Mouse (Mus musculus) CH12.LX (cell line): ENCODE measurements around the gene Tomm40. TPM values are rescaled to one million over a fixed set of nuclear protein-coding genes. Genes with fewer than 3 reads are reported as not detected.

ENCODE experiments used
- DNase-seq: peaks from one replicate; pipeline ENCODE4 v3.0.0-alpha.2; 2013; ENCODE audit errors: extremely low read depth
- H3K27ac ChIP-seq: 2 replicates; pipeline ENCODE4 v1.5.1; 2012; ENCODE audit warnings: low read depth, mild to moderate bottlenecking, control low read depth, moderate library complexity; ENCODE audit not compliant: insufficient read depth
- H3K27me3 ChIP-seq: replicated peaks from 2 replicates; pipeline ENCODE3; 2012; ENCODE audit warnings: inconsistent platforms
- H3K36me3 ChIP-seq, 2 experiments: replicated peaks in 1 of 2; 2 replicates each; pipeline versions ENCODE3 to v1.6.1; 2012; ENCODE audit warnings: inconsistent platforms in 1 of 2, low read length in 1 of 2, mild to moderate bottlenecking in 1 of 2, mixed read lengths in 1 of 2, moderate library complexity in 1 of 2; ENCODE audit not compliant: control insufficient read depth in 1 of 2, insufficient read depth in 1 of 2
- H3K4me1 ChIP-seq, 2 experiments: 2 replicates each; pipeline ENCODE4 v1.6.1; 2012; ENCODE audit warnings: inconsistent platforms in 1 of 2, moderate library complexity in 1 of 2; ENCODE audit not compliant: insufficient read depth in 2 of 2, control insufficient read depth in 1 of 2
- H3K4me2 ChIP-seq: 2 replicates; pipeline ENCODE4 v1.6.1; 2012; ENCODE audit warnings: low read depth, mild to moderate bottlenecking, control low read depth; ENCODE audit not compliant: poor library complexity, insufficient read depth, severe bottlenecking
- H3K4me3 ChIP-seq, 3 experiments: fragments of 150-350 bp in 1 of 3; sonication (generic) in 1 of 3; replicated peaks in 1 of 3; 2 replicates each; pipeline versions ENCODE3 to v1.5.1; 2011 to 2012; ENCODE audit warnings: low read depth in 2 of 3, low read length in 2 of 3, mild to moderate bottlenecking in 2 of 3, moderate library complexity in 2 of 3, control low read depth in 1 of 3, improper control_type of control experiment in 1 of 3, inconsistent platforms in 1 of 3, mixed read lengths in 1 of 3; ENCODE audit not compliant: poor library complexity in 1 of 3
- H3K79me2 ChIP-seq: replicated peaks from 2 replicates; pipeline ENCODE4 v1.6.1; 2012; ENCODE audit warnings: mild to moderate bottlenecking, moderate library complexity; ENCODE audit not compliant: control insufficient read depth, poor library complexity, insufficient read depth, severe bottlenecking; ENCODE audit errors: extremely low read depth
- H3K9ac ChIP-seq: 2 replicates; pipeline ENCODE4 v1.6.1; 2012; ENCODE audit warnings: low read depth, mild to moderate bottlenecking, control low read depth, moderate library complexity; ENCODE audit not compliant: insufficient read depth
- H3K9me3 ChIP-seq: replicated peaks from 2 replicates; pipeline ENCODE3; 2012; ENCODE audit warnings: low read length, inconsistent platforms, mixed read lengths
- CHD2 ChIP-seq: IDR thresholded peaks from 2 replicates; pipeline ENCODE4 v1.6.1; 2011; ENCODE audit warnings: low read length, improper control_type of control experiment
- CTCF ChIP-seq, 2 experiments: IDR thresholded peaks in 1 of 2; conservative IDR thresholded peaks in 1 of 2; 2 replicates each; pipeline ENCODE4 v1.5.1; 2011 to 2012; ENCODE audit warnings: low read depth in 2 of 2, low read length in 2 of 2, improper control_type of control experiment in 1 of 2, inconsistent platforms in 1 of 2, mild to moderate bottlenecking in 1 of 2, moderate library complexity in 1 of 2
- EP300 ChIP-seq: IDR thresholded peaks from 2 replicates; pipeline ENCODE4 v1.6.1; 2011; ENCODE audit warnings: low read length, improper control_type of control experiment
- HCFC1 ChIP-seq: IDR thresholded peaks from 2 replicates; pipeline ENCODE4 v1.6.1; 2012; ENCODE audit warnings: low read depth, mild to moderate bottlenecking, inconsistent platforms, low read length, improper control_type of control experiment
- IRF4 ChIP-seq: IDR thresholded peaks from 2 replicates; pipeline ENCODE4 v1.6.1; 2014; ENCODE audit warnings: low read depth, mild to moderate bottlenecking, inconsistent platforms, low read length, improper control_type of control experiment
- JUND ChIP-seq: conservative IDR thresholded peaks from 2 replicates; pipeline ENCODE4 v1.6.1; 2011; ENCODE audit warnings: low read depth, low read length, improper control_type of control experiment
- KAT2A ChIP-seq: IDR thresholded peaks from 2 replicates; pipeline ENCODE4 v1.6.1; 2012; ENCODE audit warnings: low read length, improper control_type of control experiment, inconsistent platforms; ENCODE audit not compliant: insufficient replicate concordance
- MAZ ChIP-seq: IDR thresholded peaks from 2 replicates; pipeline ENCODE4 v1.6.1; 2012; ENCODE audit warnings: low read depth, mild to moderate bottlenecking, inconsistent platforms, low read length, improper control_type of control experiment, moderate library complexity
- MEF2A ChIP-seq: IDR thresholded peaks from 2 replicates; pipeline ENCODE4 v1.6.1; 2014; ENCODE audit warnings: low read depth, mild to moderate bottlenecking, inconsistent platforms, low read length, improper control_type of control experiment, borderline replicate concordance
- NELFE ChIP-seq: IDR thresholded peaks from 2 replicates; pipeline ENCODE4 v1.6.1; 2011; ENCODE audit warnings: low read depth, low read length, improper control_type of control experiment
- NRF1 ChIP-seq: IDR thresholded peaks from 2 replicates; pipeline ENCODE4 v1.6.1; 2014; ENCODE audit warnings: low read depth, mild to moderate bottlenecking, inconsistent platforms, low read length, improper control_type of control experiment, moderate library complexity
- PAX5 ChIP-seq: IDR thresholded peaks from 2 replicates; pipeline ENCODE4 v1.6.1; 2012; ENCODE audit warnings: low read length, inconsistent platforms, mixed read lengths
- POLR2A ChIP-seq: IDR thresholded peaks from 2 replicates; pipeline ENCODE4 v1.6.1; 2011; ENCODE audit warnings: low read depth, mild to moderate bottlenecking, improper control_type of control experiment, low read length
- POLR2AphosphoS2 ChIP-seq: IDR thresholded peaks from 2 replicates; pipeline ENCODE4 v1.6.1; 2011; ENCODE audit warnings: low read depth, low read length, improper control_type of control experiment
- RAD21 ChIP-seq: IDR thresholded peaks from 2 replicates; pipeline ENCODE4 v1.6.1; 2011; ENCODE audit warnings: low read depth, mild to moderate bottlenecking, low read length, improper control_type of control experiment, moderate library complexity
- TBP ChIP-seq: conservative IDR thresholded peaks from 2 replicates; pipeline ENCODE4 v1.6.1; 2011; ENCODE audit warnings: low read depth, low read length, improper control_type of control experiment
- USF2 ChIP-seq: conservative IDR thresholded peaks from 2 replicates; pipeline ENCODE4 v1.6.1; 2011; ENCODE audit warnings: low read depth, low read length, improper control_type of control experiment
- ZKSCAN1 ChIP-seq: IDR thresholded peaks from 2 replicates; pipeline ENCODE4 v1.6.1; 2012; ENCODE audit warnings: low read depth, inconsistent platforms, low read length, improper control_type of control experiment, borderline replicate concordance
- ZMIZ1 ChIP-seq: IDR thresholded peaks from 2 replicates; pipeline ENCODE4 v1.6.1; 2012; ENCODE audit warnings: low read depth, mild to moderate bottlenecking, inconsistent platforms, low read length, improper control_type of control experiment
- dilution Hi-C: fragments of 300-500 bp; cut with MboI; formaldehyde crosslinking; loops from 2 replicates; pipeline ENCODE4 v1.14.3; 2020; ENCODE audit warnings: low sequenced_read_pairs; ENCODE audit not compliant: extremely low pct_unique_long_range_greater_than_20kb, extremely low pct_ligation_motif_present
- in situ Hi-C: fragments of 300-500 bp; cut with MboI; formaldehyde crosslinking; loops from 3 replicates; pipeline ENCODE4 v1.14.3; 2019; ENCODE audit warnings: low sequenced_read_pairs, low pct_ligation_motif_present, low pct_unique_long_range_greater_than_20kb, mixed read lengths
- polyA plus RNA-seq: library from polyadenylated mRNA; unstranded; fragments of >175 nt; gene quantifications from 2 replicates; pipeline ENCODE4 v1.2.1, GENCODE M21; 2012; ENCODE audit warnings: low read depth; ENCODE audit not compliant: insufficient read length
- total RNA-seq, 2 experiments: library from RNA; depleted of rRNA; stranded (reverse); fragments of 300-350 nt in 1 of 2; fragments of >200 nt in 1 of 2; gene quantifications; 2 replicates each; pipeline ENCODE4 v1.2.3; 2012 to 2014

Tomm40 gene
- total and polyA plus RNA-seq, 3 experiments: 115 to 221 (median 179) TPM

GRCm38 (mm10) chr7:19682979-19683378 is 32.3 kb downstream of the Tomm40 start:
- H3K4me3 ChIP-seq: no peak overlapping the region
- peaks cover 2 to 18% of the 10 kb centered on the region in 2 experiments; a peak in 3 of 4 replicates for H3K4me1 ChIP-seq
- DNase-seq: no peak
- H3K27ac ChIP-seq: no peak overlapping the region
- H3K27me3 ChIP-seq: no peaks in the 10 kb centered on the region
- no peak for TF ChIP-seq TBP
- no peak for TF ChIP-seq USF2
- TF ChIP-seq ZKSCAN1: no peak
- TF ChIP-seq RAD21: no peak
- TF ChIP-seq IRF4: no peak
- no peak for TF ChIP-seq PAX5
- TF ChIP-seq NELFE: no peak
- no peak for TF ChIP-seq CHD2
- TF ChIP-seq, all 38 proteins: peak for 0
- Histone ChIP-seq H3K36me3 (no peaks in the 10 kb centered on the region), H3K9ac (no peak overlapping the region), H3K4me2 (no peak overlapping the region), H3K9me3 (no peaks in the 10 kb centered on the region), H3K79me2 (no peaks in the 10 kb centered on the region)
- dilution Hi-C loops (no loop called here), in situ Hi-C loops (no loop called here)

GRCm38 (mm10) chr7:19681202-19681694 is 34.0 kb downstream of the Tomm40 start, which contains the start of the genes Gm44805 and Apoc4:
Gene Gm44805, minus strand, starts transcription at chr7:19681423.
Gene Apoc4, minus strand, starts transcription at chr7:19681479.
- Histone ChIP-seq H3K27me3 (no peaks in the 10 kb centered on the region), H3K79me2 (no peaks in the 10 kb centered on the region), H3K4me3 (no peak within 1 kb of the TSS), H3K36me3 (no peaks in the 10 kb centered on the region), H3K9me3 (no peaks in the 10 kb centered on the region), H3K4me1 (peaks cover 2 to 10% of the 10 kb centered on the region in 2 experiments; a peak in 3 of 4 replicates), H3K4me2 (no peak within 1 kb of the TSS), H3K9ac (no peak within 1 kb of the TSS), H3K27ac (no peak within 1 kb of the TSS)
- dilution Hi-C loops: no loop called here
- TF ChIP-seq KAT2A (no peak), EP300 (no peak), RAD21 (no peak), MEF2A (no peak), POLR2A (no peak), POLR2AphosphoS2 (no peak), CTCF (conservative IDR thresholded peaks at IDR 0.05 in 1 of 2, IDR thresholded peaks at IDR 0.05 in 1 of 2; ENCODE audit: low read depth in 2 of 2, low read length in 2 of 2) (no peak), MAZ (no peak), NRF1 (no peak), ZMIZ1 (no peak), HCFC1 (no peak), JUND (no peak), USF2 (no peak)
- DNase-seq: no peak
- in situ Hi-C loops: no loop called here
